In genomic region chr8:111778801-111779200, GRCm38 (mm10) we compare ENCODE assay signal across 14 mouse cellular contexts. TPM values are rescaled to one million over a fixed set of nuclear protein-coding genes. Genes with fewer than 3 reads are reported as not detected.
A peak's percentile ranks its signal among the peaks of the same experiment; 100 is the strongest.
DNase-seq lines count a peak whose midpoint lies in the region; ATAC-seq and TF ChIP-seq lines count a peak whose summit lies in the region.
"Had no signal": no experiment of that assay in that cellular context is flagged by ENCODE, and none has a peak within 500 bp of the region (broad histone marks: within the 10 kb centered on the region; RNA-seq: fewer than 3 reads in every experiment).

No protein-coding gene starts in this region.

- TF ChIP-seq POLR2A in brain, embryonic 14.5 days (IDR thresholded peaks at IDR 0.05; ENCODE audit: borderline replicate concordance, extremely low read depth, insufficient read depth, insufficient read length, poor library complexity, severe bottlenecking), result no peak

- peak overlapping the region; percentile 33; the same call in 1 of the 2 replicates for H3K9ac ChIP-seq in heart, embryonic 13.5 days
- H3K9ac ChIP-seq in lung, embryonic 14.5 days, result no peak overlapping the region
- H3K9ac ChIP-seq in forebrain, embryonic 16.5 days (replicated peaks; ENCODE audit: low read depth, low read length), result no peak overlapping the region; the same call in 1 of the 2 replicates
- H3K9ac ChIP-seq: embryonic facial prominence, embryonic 12.5 days; liver, embryonic 15.5 days had no signal

- H3K9me3 ChIP-seq in heart, embryonic 13.5 days, result no peaks in the 10 kb centered on the region
- H3K9me3 ChIP-seq in lung, embryonic 14.5 days (ENCODE audit: low read depth, low read length), result no peaks in the 10 kb centered on the region
- H3K9me3 ChIP-seq in forebrain, embryonic 16.5 days (ENCODE audit: control insufficient read depth, low read length), result no peaks in the 10 kb centered on the region
- H3K9me3 ChIP-seq: embryonic facial prominence, embryonic 12.5 days; liver, embryonic 15.5 days had no signal

- H3K4me2 ChIP-seq in heart, embryonic 13.5 days, result no peak overlapping the region
- H3K4me2 ChIP-seq in lung, embryonic 14.5 days, result no peak overlapping the region
- H3K4me2 ChIP-seq in forebrain, embryonic 16.5 days (ENCODE audit: low read length), result no peak overlapping the region
- H3K4me2 ChIP-seq: embryonic facial prominence, embryonic 12.5 days; liver, embryonic 15.5 days had no signal

- no peak for TF ChIP-seq CTCF in lung, embryonic 14.5 days (IDR thresholded peaks at IDR 0.05; ENCODE audit: low read depth)
- TF ChIP-seq CTCF in brain, embryonic 14.5 days (IDR thresholded peaks at IDR 0.05; ENCODE audit: borderline replicate concordance, extremely low read depth, insufficient read depth, insufficient read length), result no peak

- H3K27ac ChIP-seq in heart, embryonic 13.5 days (replicated peaks), result peak overlapping the region; percentile 62
- no peak overlapping the region for H3K27ac ChIP-seq in lung, embryonic 14.5 days (ENCODE audit: low read depth)
- H3K27ac ChIP-seq in forebrain, embryonic 16.5 days (ENCODE audit: low read length), result peak overlapping the region; percentile 48; the same call in 1 of the 2 replicates
- H3K27ac ChIP-seq: embryonic facial prominence, embryonic 12.5 days; stomach, postnatal 0 days had no signal

- no peak overlapping the region for H3K4me3 ChIP-seq in heart, embryonic 13.5 days
- H3K4me3 ChIP-seq in lung, embryonic 14.5 days (ENCODE audit: low read depth, low read length), result no peak overlapping the region
- no peak overlapping the region for H3K4me3 ChIP-seq in forebrain, embryonic 16.5 days (replicated peaks; ENCODE audit: low read length)
- H3K4me3 ChIP-seq: embryonic facial prominence, embryonic 12.5 days; liver, embryonic 15.5 days had no signal

- peaks cover 54% of the 10 kb centered on the region for H3K4me1 ChIP-seq in heart, embryonic 13.5 days
- no peaks in the 10 kb centered on the region for H3K4me1 ChIP-seq in lung, embryonic 14.5 days (ENCODE audit: insufficient read depth)
- H3K4me1 ChIP-seq in forebrain, embryonic 16.5 days (replicated peaks; ENCODE audit: control insufficient read depth, insufficient read depth, low read length), result peaks cover 30% of the 10 kb centered on the region
- H3K4me1 ChIP-seq: embryonic facial prominence, embryonic 12.5 days had no signal

- 31% methylated on average over 7 of the region's 7 CpGs for WGBS in heart, embryonic 13.5 days
- 47% methylated on average over 7 of the region's 7 CpGs for WGBS in lung, embryonic 14.5 days
- 28% methylated on average over 7 of the region's 7 CpGs for WGBS in forebrain, embryonic 16.5 days

- no peak for DNase-seq in heart, postnatal 4 days
- DNase-seq in lung, embryonic 14.5 days, result peak; percentile 68
- no peak for DNase-seq in lung, postnatal 25 days (ENCODE audit: low spot score)
- peak; percentile 71 for DNase-seq in brain, embryonic 14.5 days (ENCODE audit: low read depth)
- DNase-seq: cerebellum, postnatal 14 days; kidney, adult 9 months had no signal

- ATAC-seq in heart, embryonic 13.5 days (ENCODE audit: extremely low read depth, insufficient number of reproducible peaks, low FRiP score, low TSS enrichment), result no peak
- ATAC-seq in lung, embryonic 14.5 days (ENCODE audit: insufficient read depth), result peak; percentile 71
- ATAC-seq in forebrain, embryonic 16.5 days, result peak; percentile 70
- no peak for ATAC-seq in CD4-positive, CD25-positive, alpha-beta regulatory T cell, adult 4 months

- no peaks in the 10 kb centered on the region for H3K27me3 ChIP-seq in heart, embryonic 13.5 days (replicated peaks)
- H3K27me3 ChIP-seq in lung, embryonic 14.5 days (ENCODE audit: insufficient read depth, low read length), result no peaks in the 10 kb centered on the region
- H3K27me3 ChIP-seq in forebrain, embryonic 16.5 days (replicated peaks; ENCODE audit: control insufficient read depth, insufficient read depth, low read length), result no peaks in the 10 kb centered on the region
- H3K27me3 ChIP-seq: embryonic facial prominence, embryonic 12.5 days; liver, embryonic 15.5 days had no signal

- peaks cover 44% of the 10 kb centered on the region for H3K36me3 ChIP-seq in heart, embryonic 13.5 days
- H3K36me3 ChIP-seq in lung, embryonic 14.5 days (ENCODE audit: insufficient read depth), result peaks cover 59% of the 10 kb centered on the region
- H3K36me3 ChIP-seq in forebrain, embryonic 16.5 days (ENCODE audit: control insufficient read depth, insufficient read depth), result no peaks in the 10 kb centered on the region

RNA-seq across cellular contexts. Expression of gene Bcar1, which starts 35.2 kb away (rescaled TPM):
- polyA plus RNA-seq in heart, embryonic 13.5 days (2015; fragmentation: Nextera tagmentation; extraction: Ambion mirVana), result 40.2 and 43.4 TPM in 2 replicates
- total RNA-seq in heart, postnatal 4 days (2021), result 10 to 100 TPM; 62.7 to 65.0 TPM
- 54.5 and 56.3 TPM in 2 replicates for polyA plus RNA-seq in lung, embryonic 14.5 days (2014; fragmentation: Nextera tagmentation; extraction: Ambion mirVana)
- polyA plus RNA-seq in brain, embryonic 14.5 days (2012; rRNA removed), result 101 and 113 TPM in 2 replicates
- 45.9 and 52.5 TPM in 2 replicates for polyA plus RNA-seq in forebrain, embryonic 16.5 days (2015; fragmentation: Nextera tagmentation; extraction: Ambion mirVana)
- under 1 TPM; 0.27 to 0.42 TPM for polyA plus RNA-seq in CD4-positive, CD25-positive, alpha-beta regulatory T cell, adult 4 months (2017; shearing (Covaris generic))
- total RNA-seq: granulocyte monocyte progenitor cell, adult 5-6 weeks; monocyte, adult 5-6 weeks had no signal

Comparison
In these comparisons a context has a peak if more than half of its experiments do, and no peak if none do; other contexts are left out.
1. DNase-seq: peak in lung, embryonic 14.5 days (single experiment) and brain, embryonic 14.5 days (single experiment); none in heart, postnatal 4 days (single experiment) and lung, postnatal 25 days (single experiment).
2. ATAC-seq: peak in lung, embryonic 14.5 days (single experiment) and forebrain, embryonic 16.5 days (single experiment); none in heart, embryonic 13.5 days (single experiment) and CD4-positive, CD25-positive, alpha-beta regulatory T cell, adult 4 months (single experiment).
3. RNA of gene Bcar1, which starts 35.2 kb away (polyA plus RNA-seq): 101 to 113 TPM in brain, embryonic 14.5 days, 54.5 to 56.3 TPM in lung, embryonic 14.5 days, 45.9 to 52.5 TPM in forebrain, embryonic 16.5 days and 40.2 to 43.4 TPM in heart, embryonic 13.5 days; 0.27 to 0.42 TPM in CD4-positive, CD25-positive, alpha-beta regulatory T cell, adult 4 months; every median in the first group is over 10 times any median in the second.